8 mouse cellular contexts compared by ENCODE assay signal in the genomic region with DNA sequence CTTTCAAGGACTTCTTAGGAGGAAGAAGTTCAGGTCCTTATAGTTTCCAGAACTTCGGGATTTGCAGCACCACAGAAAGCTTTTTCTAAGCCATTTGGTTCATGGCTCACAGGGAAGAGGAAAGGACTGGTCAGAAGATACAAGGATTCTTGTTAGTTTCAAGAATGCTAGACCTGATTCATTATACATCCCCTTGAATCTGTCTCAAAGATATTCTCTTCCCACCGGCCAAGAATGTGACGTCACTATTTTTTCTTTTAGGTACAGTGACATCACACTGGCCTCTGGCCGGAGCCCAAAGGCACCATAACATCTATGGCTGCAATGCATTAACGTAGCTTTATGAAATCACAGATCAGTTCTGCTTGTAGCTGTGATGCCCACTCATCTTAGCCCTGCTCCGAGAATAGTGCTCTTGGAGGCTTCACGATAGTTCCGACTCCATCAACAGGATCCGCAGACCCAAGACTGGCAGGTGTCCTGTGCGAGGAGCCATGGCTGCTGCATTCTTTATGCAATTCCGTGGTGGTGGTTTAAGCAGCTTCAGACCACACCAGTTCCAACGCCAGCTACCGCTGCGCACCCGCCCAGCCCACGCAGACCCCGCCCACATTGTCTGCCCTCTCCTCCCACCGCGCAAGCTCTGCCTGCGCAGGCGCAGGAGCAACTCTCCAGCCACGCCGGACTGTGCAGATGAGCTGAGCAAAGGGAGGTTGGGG. TPM values are rescaled to one million over a fixed set of nuclear protein-coding genes. Genes with fewer than 3 reads are reported as not detected.
A peak's percentile ranks its signal among the peaks of the same experiment; 100 is the strongest.
DNase-seq lines count a peak whose midpoint lies in the region; ATAC-seq lines count a peak whose summit lies in the region.

No protein-coding gene starts in this region.

- 1% methylated on average over 23 of the region's 23 CpGs for WGBS in forebrain, embryonic 15.5 days
- WGBS in midbrain, embryonic 10.5 days: 1% methylated on average over 23 of the region's 23 CpGs

- peaks cover 24% of the 10 kb centered on the region for H3K4me1 ChIP-seq in forebrain, embryonic 15.5 days
- H3K4me1 ChIP-seq in midbrain, embryonic 10.5 days: peaks cover 30% of the 10 kb centered on the region

- peak; percentile 94 for ATAC-seq in forebrain, embryonic 15.5 days (replicated peaks)

- DNase-seq in Muller cell, postnatal 12 days (ENCODE audit: inconsistent ontology term): peak; percentile 81
- peak; percentile 77 to 81 for DNase-seq in adrenal gland, postnatal 36 days
- DNase-seq in heart, postnatal 25 days (ENCODE audit: low spot score): peak; percentile 60
- peak; percentile 85 to 91 for DNase-seq in kidney, postnatal 4 days
- DNase-seq in midbrain, embryonic 10.5 days (ENCODE audit: low spot score): peak; percentile 84
- peak; percentile 76 for DNase-seq in testis, postnatal 14 days (ENCODE audit: low spot score)
- no peak for DNase-seq in layer of hippocampus, adult 9-11 months

- H3K27ac ChIP-seq in forebrain, embryonic 15.5 days (replicated peaks): no peak overlapping the region
- H3K27ac ChIP-seq in midbrain, embryonic 10.5 days (replicated peaks): peak overlapping the region; percentile 67

- H3K9me3 ChIP-seq in forebrain, embryonic 15.5 days: no peaks in the 10 kb centered on the region
- no peaks in the 10 kb centered on the region for H3K9me3 ChIP-seq in midbrain, embryonic 10.5 days (replicated peaks)

- peaks cover 49% of the 10 kb centered on the region for H3K27me3 ChIP-seq in forebrain, embryonic 15.5 days
- H3K27me3 ChIP-seq in midbrain, embryonic 10.5 days (ENCODE audit: low read depth, poor library complexity, severe bottlenecking): peaks cover 71% of the 10 kb centered on the region

- no peaks in the 10 kb centered on the region for H3K36me3 ChIP-seq in forebrain, embryonic 15.5 days
- H3K36me3 ChIP-seq in midbrain, embryonic 10.5 days: no peaks in the 10 kb centered on the region

- peak overlapping the region; percentile 49 for H3K9ac ChIP-seq in forebrain, embryonic 15.5 days (replicated peaks)

- peak overlapping the region; percentile 54 for H3K4me3 ChIP-seq in forebrain, embryonic 15.5 days
- peak overlapping the region; percentile 55 for H3K4me3 ChIP-seq in midbrain, embryonic 10.5 days

- intact Hi-C loops in heart, postnatal 25 days (cut with DNase I): no loop called here

- H3K4me2 ChIP-seq in forebrain, embryonic 15.5 days (replicated peaks): peak overlapping the region; percentile 79

RNA-seq across cellular contexts. Expression of a gene that starts 14.6 kb away (rescaled TPM):
- total RNA-seq in adrenal gland, postnatal 36 days (2021): 1 to 10 TPM; 2.3 to 3.7 TPM
- 4.1 and 4.2 TPM in 2 replicates for polyA plus RNA-seq in forebrain, embryonic 15.5 days (2015; fragmentation: Nextera tagmentation; extraction: Ambion mirVana)
- 1 to 10 TPM; 3.0 to 5.6 TPM for total RNA-seq in heart, postnatal 25 days (2021)
- 5.4 and 13.1 TPM in 2 replicates for polyA plus RNA-seq in midbrain, embryonic 10.5 days (2016; fragmentation: Nextera tagmentation; extraction: Ambion mirVana)
